Mouse (Mus musculus) hindbrain, postnatal 0 days (tissue): ENCODE measurements around the gene Gzmb. TPM values are rescaled to one million over a fixed set of nuclear protein-coding genes. Genes with fewer than 3 reads are reported as not detected.
"Not testable (repeated sequence)": the region's sequence is repeated elsewhere in the genome, so short reads cannot be mapped to it uniquely, and the experiment has no call there.

ENCODE experiments used
- ATAC-seq: fragments of 200-750 bp; cut with Nextera tagmentation; 2 replicates; pipeline ENCODE4 v1.8.0; 2017; ENCODE audit warnings: mild to moderate bottlenecking, moderate TSS enrichment, moderate library complexity
- DNase-seq: peaks from one replicate; pipeline ENCODE4 v3.0.0-alpha.2; 2015; ENCODE audit warnings: low spot score
- H3K27ac ChIP-seq: fragments of 300-500 bp; sonication (generic); 2 replicates; pipeline ENCODE4 v1.5.1; 2014; ENCODE audit warnings: mild to moderate bottlenecking
- H3K27me3 ChIP-seq: fragments of 300-500 bp; sonication (generic); 2 replicates; pipeline ENCODE4 v1.6.1; 2014; ENCODE audit warnings: low read length, mixed read lengths; ENCODE audit not compliant: insufficient read depth
- H3K36me3 ChIP-seq: fragments of 300-500 bp; sonication (generic); 2 replicates; pipeline ENCODE4 v1.6.1; 2014; ENCODE audit warnings: low read length, mixed read lengths; ENCODE audit not compliant: insufficient read depth
- H3K4me1 ChIP-seq: fragments of 300-500 bp; sonication (generic); 2 replicates; pipeline ENCODE4 v1.6.1; 2014; ENCODE audit warnings: antibody characterized with exemption, low read length, mixed read lengths; ENCODE audit not compliant: insufficient read depth
- H3K4me2 ChIP-seq: fragments of 300-500 bp; sonication (generic); 2 replicates; pipeline ENCODE4 v1.6.1; 2014; ENCODE audit warnings: low read depth, mild to moderate bottlenecking, low read length, moderate library complexity, mixed read lengths
- H3K4me3 ChIP-seq: fragments of 300-500 bp; sonication (generic); 2 replicates; pipeline ENCODE4 v1.5.1; 2014; ENCODE audit warnings: low read length
- H3K9ac ChIP-seq: fragments of 300-500 bp; sonication (generic); replicated peaks from 2 replicates; pipeline ENCODE4 v1.6.1; 2014; ENCODE audit warnings: mild to moderate bottlenecking, low read length, moderate library complexity, mixed read lengths
- H3K9me3 ChIP-seq: fragments of 300-500 bp; sonication (generic); 2 replicates; pipeline ENCODE4 v1.6.1; 2016; ENCODE audit warnings: low read length, mixed read lengths
- CTCF ChIP-seq: IDR thresholded peaks from 2 replicates; pipeline ENCODE4 v1.5.1; 2016; ENCODE audit warnings: antibody characterized with exemption, control low read depth, low read depth
- WGBS: fragments of 180-500 bp; shearing (Covaris S2); extraction: QIAGEN DNeasy Blood & Tissue Kit; methylation state at CpG from one replicate; pipeline ENCODE4 v1.1.7; 2014; 5-methylcytosine and 5-hydroxymethylcytosine counted together
- polyA plus RNA-seq: library from polyadenylated mRNA; unstranded; fragments of >200 nt; fragmentation: Nextera tagmentation; extraction: Ambion mirVana; gene quantifications from 2 replicates; pipeline ENCODE4 v1.2.1, GENCODE M21; 2015
- total RNA-seq: library from RNA; depleted of rRNA; stranded (reverse); fragments of >200 nt; gene quantifications from 2 replicates; pipeline ENCODE4 v1.2.3, GENCODE M21; 2014

The Gzmb gene
- total and polyA plus RNA-seq, 2 experiments from 2014 or later: not detected

- Histone ChIP-seq H3K36me3 (no peaks in the 10 kb centered on the region), H3K27me3 (no peaks in the 10 kb centered on the region), H3K9ac (no peak overlapping the region), H3K4me3 (no peak overlapping the region), H3K4me1 (no peaks in the 10 kb centered on the region), H3K27ac (no peak overlapping the region), H3K9me3 (no peaks in the 10 kb centered on the region), H3K4me2 (no peak overlapping the region)
- TF ChIP-seq CTCF: no peak
- no peak for ATAC-seq
- WGBS: 90% methylated on average over 4 of the region's 4 CpGs
- no peak for DNase-seq
Measured at GRCm38 (mm10) chr14:56296106-56296505, 34.0 kb upstream of the Gzmb start.

- TF ChIP-seq CTCF: no peak
- DNase-seq: no peak
- Histone ChIP-seq H3K4me1 (no peaks in the 10 kb centered on the region), H3K4me2 (no peak overlapping the region), H3K36me3 (no peaks in the 10 kb centered on the region), H3K9ac (no peak overlapping the region), H3K9me3 (no peaks in the 10 kb centered on the region), H3K27me3 (no peaks in the 10 kb centered on the region), H3K27ac (no peak overlapping the region), H3K4me3 (no peak overlapping the region)
- ATAC-seq: no peak
Measured at GRCm38 (mm10) chr14:56293146-56293545, 31.1 kb upstream of the Gzmb start.

GRCm38 (mm10) chr14:56288651-56289050, 26.6 kb upstream of the Gzmb start:
- Histone ChIP-seq H3K9ac (no peak overlapping the region), H3K36me3 (no peaks in the 10 kb centered on the region), H3K27ac (no peak overlapping the region), H3K9me3 (no peaks in the 10 kb centered on the region), H3K4me3 (no peak overlapping the region), H3K4me1 (no peaks in the 10 kb centered on the region), H3K27me3 (no peaks in the 10 kb centered on the region), H3K4me2 (no peak overlapping the region)
- DNase-seq: no peak
- 26% methylated on average over 5 of the region's 5 CpGs for WGBS
- no peak for TF ChIP-seq CTCF
- no peak for ATAC-seq

GRCm38 (mm10) chr14:56287806-56288205, 25.7 kb upstream of the Gzmb start:
- DNase-seq: no peak
- H3K36me3 ChIP-seq: no peaks in the 10 kb centered on the region
- H3K4me1 ChIP-seq: no peaks in the 10 kb centered on the region
- 69% methylated on average over 5 of the region's 5 CpGs for WGBS
- no peak overlapping the region for H3K27ac ChIP-seq
- no peak for ATAC-seq
- no peaks in the 10 kb centered on the region for H3K27me3 ChIP-seq
- TF ChIP-seq CTCF: no peak
- no peak overlapping the region for H3K4me2 ChIP-seq
- no peaks in the 10 kb centered on the region for H3K9me3 ChIP-seq
- H3K4me3 ChIP-seq: no peak overlapping the region
- H3K9ac ChIP-seq: no peak overlapping the region

- no peaks in the 10 kb centered on the region for H3K9me3 ChIP-seq
- WGBS: 87% methylated on average over 6 of the region's 6 CpGs
- no peak for TF ChIP-seq CTCF
- H3K36me3 ChIP-seq: no peaks in the 10 kb centered on the region
- no peaks in the 10 kb centered on the region for H3K27me3 ChIP-seq
- H3K4me1 ChIP-seq: no peaks in the 10 kb centered on the region
- DNase-seq (no peak), ATAC-seq (no peak)
- H3K27ac ChIP-seq: no peak overlapping the region
- H3K4me2 ChIP-seq: no peak overlapping the region
- no peak overlapping the region for H3K9ac ChIP-seq
- no peak overlapping the region for H3K4me3 ChIP-seq
Measured at GRCm38 (mm10) chr14:56284356-56285325, 22.6 kb upstream of the Gzmb start.

- H3K27me3 ChIP-seq: no peaks in the 10 kb centered on the region
- DNase-seq: no peak
- H3K4me3 ChIP-seq: no peak overlapping the region
Measured at GRCm38 (mm10) chr14:56283816-56284215, 21.8 kb upstream of the Gzmb start.

GRCm38 (mm10) chr14:56281090-56281489, 19.0 kb upstream of the Gzmb start:
- no peak for TF ChIP-seq CTCF
- no peak overlapping the region for H3K4me3 ChIP-seq
- no peaks in the 10 kb centered on the region for H3K9me3 ChIP-seq
- no peak overlapping the region for H3K4me2 ChIP-seq
- DNase-seq (no peak), ATAC-seq (no peak)
- no peaks in the 10 kb centered on the region for H3K36me3 ChIP-seq
- H3K27ac ChIP-seq: no peak overlapping the region
- WGBS: 49% methylated on average over 5 of the region's 5 CpGs
- no peak overlapping the region for H3K9ac ChIP-seq
- no peaks in the 10 kb centered on the region for H3K4me1 ChIP-seq
- H3K27me3 ChIP-seq: no peaks in the 10 kb centered on the region

More at GRCm38 (mm10) chr14:56283816-56284215, 21.8 kb upstream of the Gzmb start:
- no peaks in the 10 kb centered on the region for H3K9me3 ChIP-seq
- no peak for ATAC-seq
- H3K27ac ChIP-seq: no peak overlapping the region
- H3K4me1 ChIP-seq: no peaks in the 10 kb centered on the region
- 91% methylated on average over 1 of the region's 1 CpGs for WGBS
- H3K36me3 ChIP-seq: no peaks in the 10 kb centered on the region
- H3K4me2 ChIP-seq: no peak overlapping the region
- H3K9ac ChIP-seq: no peak overlapping the region
- no peak for TF ChIP-seq CTCF

- H3K4me1 ChIP-seq, H3K27ac ChIP-seq, H3K4me3 ChIP-seq, H3K4me2 ChIP-seq, H3K9ac ChIP-seq, DNase-seq, ATAC-seq, H3K27me3 ChIP-seq, H3K36me3 ChIP-seq, H3K9me3 ChIP-seq: not testable (repeated sequence)
- 47% methylated on average over 7 of the region's 7 CpGs for WGBS
Measured at GRCm38 (mm10) chr14:56278691-56279090, 16.6 kb upstream of the Gzmb start.

GRCm38 (mm10) chr14:56276096-56276495, 14.0 kb upstream of the Gzmb start:
- not testable (repeated sequence) for H3K9me3 ChIP-seq, H3K4me2 ChIP-seq, ATAC-seq, H3K9ac ChIP-seq, H3K36me3 ChIP-seq, H3K27me3 ChIP-seq, H3K4me3 ChIP-seq, H3K27ac ChIP-seq, DNase-seq, H3K4me1 ChIP-seq
- 81% methylated on average over 7 of the region's 7 CpGs for WGBS
